Mouse (Mus musculus) R1 (cell line): ENCODE measurements around the gene Dedd2.
"Not testable (repeated sequence)": the region's sequence is repeated elsewhere in the genome, so short reads cannot be mapped to it uniquely, and the experiment has no call there.

Source experiments
- DNase-seq: peaks from one replicate; pipeline ENCODE4 v3.0.0-alpha.2; 2018; ENCODE audit warnings: low read depth, low spot score

Dedd2 gene

GRCm38 (mm10) chr7:25220457-25221101 lies at the start of gene Dedd2:
Gene Dedd2 (minus strand): TSS chr7:25220615.
- peak; percentile 65 for DNase-seq

DNA sequence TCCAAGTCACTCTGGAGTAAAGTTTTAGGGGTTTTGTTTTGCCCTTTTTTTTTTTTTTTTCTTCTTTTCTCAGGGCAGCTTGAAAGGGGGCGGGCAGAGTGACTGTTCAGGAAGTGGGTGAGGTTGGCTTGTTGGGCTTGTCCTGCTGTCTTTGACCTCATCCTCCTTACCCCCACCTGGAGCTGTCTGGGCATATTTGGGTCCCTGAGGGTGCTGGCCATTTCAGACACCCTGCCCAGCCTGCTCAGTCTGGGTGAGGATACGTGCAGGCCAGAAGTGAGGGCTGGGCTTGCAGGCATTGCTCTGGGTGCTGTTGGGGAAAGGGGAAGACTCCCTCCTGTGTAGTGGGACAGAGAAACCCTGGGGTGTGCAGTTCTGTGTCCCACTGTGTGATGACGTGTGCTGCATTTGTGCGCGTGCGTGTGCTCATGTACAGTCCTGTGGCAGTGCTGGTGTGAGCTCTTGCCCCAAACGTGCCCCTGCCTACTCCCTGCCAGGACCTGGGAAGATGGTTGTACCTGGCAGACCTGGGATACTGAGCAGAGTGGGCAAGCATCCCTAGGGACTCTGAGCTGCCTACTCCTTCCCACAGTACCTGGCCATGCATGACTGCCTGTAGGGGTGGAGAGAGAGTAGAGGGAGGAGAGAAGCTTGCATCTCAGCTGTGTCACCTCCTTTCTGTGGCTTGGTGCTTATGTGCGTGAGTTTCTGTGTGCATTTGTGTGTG lies 49.3 kb upstream of the Dedd2 start:
- DNase-seq, result no peak

- DNase-seq, result no peak
Observed at GRCm38 (mm10) chr7:25269029-25269428, 48.6 kb upstream of the Dedd2 start.

- no peak for DNase-seq
Observed at GRCm38 (mm10) chr7:25268588-25268987, 48.2 kb upstream of the Dedd2 start.

DNA sequence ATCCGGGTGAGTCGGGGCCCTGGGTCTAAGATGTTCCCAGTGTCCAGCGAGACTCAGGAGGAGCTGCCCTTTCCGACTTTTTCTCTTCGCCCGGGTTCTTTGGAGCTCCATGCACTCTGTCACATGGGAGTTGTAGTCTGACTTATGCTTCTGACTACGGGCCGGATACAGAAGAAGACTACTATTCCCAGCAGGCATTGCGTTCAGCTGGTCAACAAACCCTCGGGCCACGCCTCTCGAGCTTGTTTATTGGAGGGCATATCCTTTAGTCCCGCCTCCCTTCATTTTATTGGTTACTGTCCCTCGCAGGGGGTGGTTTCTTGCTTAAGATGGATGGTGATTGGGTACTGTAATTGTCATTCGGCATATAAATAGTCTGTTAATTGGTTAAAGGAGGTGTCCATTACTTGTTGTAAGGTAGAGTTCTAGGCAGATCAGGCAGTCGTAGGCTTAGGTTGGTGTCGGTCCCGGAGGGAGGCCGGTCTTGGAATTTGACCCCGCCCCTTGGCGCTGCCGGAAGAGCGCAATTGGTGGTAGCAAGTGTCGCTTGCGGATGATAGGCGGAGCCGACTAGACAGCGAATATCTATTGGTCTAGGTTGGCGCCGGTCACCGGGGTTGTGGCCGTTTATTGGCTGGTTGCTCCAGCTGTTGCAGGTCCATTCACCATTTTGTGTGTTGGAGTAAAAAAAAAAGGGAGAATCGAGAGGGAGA lies 47.5 kb upstream of the Dedd2 start:
- DNase-seq, result peak; percentile 100

DNA sequence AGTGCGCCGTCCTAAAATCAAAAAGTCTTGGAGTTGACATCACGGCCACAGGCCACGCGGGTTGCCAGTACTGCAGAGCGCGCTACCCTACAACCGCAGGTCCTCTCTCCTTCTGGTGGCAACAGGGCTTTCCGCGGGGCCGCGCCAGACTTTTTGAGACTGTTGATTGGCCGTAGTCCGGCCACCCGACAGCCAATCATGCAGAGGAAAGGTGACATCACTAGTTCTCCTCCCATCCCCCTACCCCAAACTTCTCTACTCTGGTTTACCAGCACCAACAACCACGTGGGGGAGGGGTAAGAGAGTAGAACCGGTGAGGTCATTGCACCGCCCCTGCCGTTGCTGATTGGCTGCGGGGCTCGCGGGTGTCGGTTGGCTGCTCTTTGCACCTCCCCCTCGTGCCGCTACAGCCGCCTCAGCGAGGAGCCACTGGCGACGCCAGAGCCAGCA lies 46.9 kb upstream of the Dedd2 start, which contains the start of gene Cic:
TSS of gene Cic (plus strand) at position 404 of the 450 bp plus-strand sequence.
- peak; percentile 100 for DNase-seq

DNA sequence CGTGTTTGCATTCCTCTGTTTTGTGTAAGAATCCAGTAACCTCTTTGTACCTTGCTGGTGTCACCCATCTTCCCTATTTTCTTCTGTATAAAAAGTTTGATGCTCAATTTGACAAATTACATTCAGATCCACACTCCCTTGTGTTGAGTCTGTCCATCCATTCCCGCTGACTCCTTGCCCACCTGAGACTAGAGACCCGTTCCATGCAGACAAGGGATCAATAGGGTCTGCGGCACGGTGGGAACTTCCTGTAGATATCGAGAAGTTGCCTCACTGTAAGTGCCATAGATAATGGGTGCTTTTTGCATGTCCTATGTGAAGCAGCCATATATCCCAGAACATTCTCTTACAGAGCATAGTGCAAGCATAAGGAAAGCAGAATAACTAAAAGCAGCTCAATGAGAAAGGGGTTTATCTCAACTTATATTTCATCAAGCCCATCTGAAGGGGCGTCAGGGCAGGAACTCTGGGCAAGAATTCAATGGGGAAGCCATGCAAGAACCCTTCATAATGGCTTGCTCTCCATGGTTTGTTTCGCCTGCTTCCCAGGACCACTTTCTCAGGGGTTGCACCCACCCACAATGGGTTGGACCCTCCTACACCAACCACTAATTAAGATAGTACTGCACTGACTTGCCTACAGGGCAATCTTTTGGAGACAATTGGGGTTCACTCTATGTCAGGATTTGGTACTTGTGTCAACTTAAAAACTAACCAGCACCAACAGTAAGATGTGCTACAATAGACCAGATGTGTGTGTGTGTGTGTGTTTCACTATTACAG lies 46.0 kb upstream of the Dedd2 start:
- DNase-seq, result no peak

GRCm38 (mm10) chr7:25265743-25266142 lies 45.3 kb upstream of the Dedd2 start:
- DNase-seq, result not testable (repeated sequence)

- DNase-seq, result peak; percentile 99
Observed at GRCm38 (mm10) chr7:25263968-25264870, 43.8 kb upstream of the Dedd2 start.

DNA sequence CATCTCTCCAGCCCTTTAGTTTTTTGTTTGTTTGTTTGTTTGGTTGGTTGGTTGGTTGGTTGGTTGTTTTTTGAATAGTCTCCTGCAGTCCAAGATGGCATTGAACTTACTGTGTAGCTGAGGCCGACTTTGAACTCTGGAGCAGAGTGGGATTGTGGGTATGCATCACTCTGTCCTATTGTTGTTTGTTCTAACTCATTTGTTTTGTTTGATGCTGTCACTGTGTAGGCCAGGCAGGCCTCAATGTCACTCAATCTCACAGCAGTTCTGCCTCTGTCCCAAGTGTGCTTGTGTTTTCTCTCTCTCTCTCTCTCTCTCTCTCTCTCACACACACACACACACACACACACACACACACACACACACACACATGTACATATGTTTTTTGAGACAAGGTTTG lies 41.5 kb upstream of the Dedd2 start:
- DNase-seq, result peak; percentile 61

GRCm38 (mm10) chr7:25251822-25252221 lies 31.4 kb upstream of the Dedd2 start:
- no peak for DNase-seq

DNA sequence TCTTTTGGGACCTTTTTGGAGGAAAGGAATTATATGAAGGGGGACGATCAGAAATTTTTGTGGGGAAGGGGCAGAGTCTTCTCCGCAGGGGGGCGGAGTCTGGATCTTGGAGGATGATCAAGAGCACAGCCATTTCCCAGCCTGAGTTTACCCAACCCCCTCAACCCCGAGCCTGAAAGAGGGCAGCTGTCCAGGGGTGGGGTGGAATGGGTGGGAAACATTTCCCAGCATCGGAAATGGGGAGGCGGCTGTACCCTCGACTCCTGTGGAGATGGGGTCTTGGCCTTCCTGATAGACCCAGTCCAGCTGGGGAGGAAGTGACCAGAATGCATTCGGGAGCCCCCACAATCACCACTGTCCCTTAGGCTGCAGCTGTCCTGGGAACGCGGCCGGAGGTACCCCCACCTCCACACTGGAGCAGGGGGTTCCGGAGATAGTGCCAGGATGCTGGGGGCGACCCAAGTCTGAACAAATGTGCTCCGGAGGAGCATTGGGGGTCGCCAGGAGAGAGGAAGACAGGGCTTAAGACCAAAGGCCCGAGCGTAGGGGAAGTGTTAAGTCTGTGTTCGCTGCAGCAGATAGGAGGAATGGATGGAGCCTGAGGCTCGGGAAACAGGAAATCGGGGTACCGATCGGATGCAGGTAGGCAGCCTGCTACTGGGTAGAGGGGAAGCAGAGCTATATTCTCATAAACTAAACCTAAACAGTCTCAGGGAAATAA lies 30.8 kb upstream of the Dedd2 start:
- DNase-seq, result peak; percentile 93

DNA sequence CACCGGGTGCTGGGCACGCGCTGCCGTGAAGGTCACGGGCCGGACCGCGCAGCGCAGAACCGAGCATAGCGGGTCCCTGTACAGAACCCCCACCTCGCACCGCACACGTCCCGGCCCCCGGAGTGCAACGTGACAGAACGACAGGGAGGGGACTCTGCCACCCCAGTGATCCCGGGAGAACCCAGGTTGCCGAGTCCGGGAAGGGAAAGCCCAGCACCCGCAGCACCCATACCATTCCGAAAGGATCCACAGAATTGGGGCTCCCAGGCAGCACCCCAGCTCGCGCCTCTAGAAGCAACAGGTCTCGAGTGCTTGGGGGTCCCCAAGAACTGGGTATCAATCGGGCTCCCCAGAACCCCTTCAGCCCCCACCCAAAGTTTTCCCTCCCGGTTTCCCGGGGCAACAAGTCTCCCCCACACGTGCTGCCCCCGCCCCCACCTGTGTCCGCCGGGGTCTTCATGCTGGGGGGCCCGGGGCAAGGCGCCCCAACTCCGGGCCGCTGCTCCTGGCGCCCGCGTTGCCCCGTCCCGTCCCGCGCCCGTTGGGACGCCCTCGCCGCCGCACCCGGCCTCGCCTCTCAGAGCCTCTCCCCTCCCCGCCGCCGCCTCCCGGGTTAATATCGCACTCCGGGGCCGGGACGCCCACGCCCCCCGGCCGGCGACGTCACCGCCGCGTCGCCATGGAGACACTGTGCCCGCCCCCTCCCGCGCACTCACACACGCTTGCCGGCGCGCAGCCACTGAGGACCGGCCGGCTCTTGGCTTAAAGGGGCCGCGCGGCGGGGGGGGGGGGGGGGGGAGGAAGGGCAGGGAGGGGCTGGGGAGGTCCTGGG lies 29.9 kb upstream of the Dedd2 start, which contains the start of gene Erf:
TSS of gene Erf (minus strand) at position 621 of the 832 bp plus-strand sequence.
- DNase-seq, result peak; percentile 93

GRCm38 (mm10) chr7:25249314-25250140 lies 29.1 kb upstream of the Dedd2 start:
- DNase-seq, result peak; percentile 88

GRCm38 (mm10) chr7:25248846-25249313 lies 28.5 kb upstream of the Dedd2 start:
- DNase-seq, result peak; percentile 39

- DNase-seq, result peak; percentile 66
Observed at GRCm38 (mm10) chr7:25248018-25248647, 27.7 kb upstream of the Dedd2 start.

DNA sequence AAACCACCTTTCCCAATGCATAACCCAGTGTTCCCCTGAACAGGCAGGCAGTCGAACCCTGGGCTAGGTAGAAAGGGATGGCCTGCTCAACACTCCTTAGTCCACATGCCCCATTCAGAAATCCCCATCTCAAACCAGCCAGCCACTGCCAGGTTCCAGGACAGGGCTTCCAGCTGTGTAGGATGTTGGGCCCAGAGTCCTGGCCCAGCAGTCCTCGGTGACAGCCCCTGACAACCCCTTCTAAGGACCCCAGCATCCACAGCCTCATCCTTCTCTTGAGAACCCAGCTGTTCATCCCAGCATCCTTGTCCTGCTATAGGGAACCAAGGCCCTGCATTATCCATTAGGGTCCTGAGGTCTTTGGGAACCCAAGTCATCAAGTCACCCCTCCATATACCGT lies 27.1 kb upstream of the Dedd2 start:
- DNase-seq, result no peak
